Mouse (Mus musculus): ENCODE data around the gene Umod. TPM values are rescaled to one million over a fixed set of nuclear protein-coding genes. Genes with fewer than 3 reads are reported as not detected.

Gene Umod
- polyA plus RNA-seq, 1 experiment from 2014 or later, result not detected

- ATAC-seq (replicated peaks; ENCODE audit: insufficient number of reproducible peaks, low FRiP score, low TSS enrichment, low read depth) (no peak), DNase-seq (ENCODE audit: low spot score) (no peak)
- Histone ChIP-seq H3K27me3 (ENCODE audit: control insufficient read depth, insufficient read depth, low read length) (no peaks in the 10 kb centered on the region), H3K9me3 (replicated peaks; ENCODE audit: control insufficient read depth, low read length) (no peaks in the 10 kb centered on the region), H3K4me1 (ENCODE audit: control insufficient read depth, insufficient read depth, low read length) (no peaks in the 10 kb centered on the region), H3K4me3 (ENCODE audit: low read depth, low read length) (no peak overlapping the region), H3K4me2 (ENCODE audit: low read depth, low read length) (no peak overlapping the region), H3K9ac (replicated peaks; ENCODE audit: low read length) (no peak overlapping the region), H3K36me3 (replicated peaks; ENCODE audit: control insufficient read depth, insufficient read depth, low read depth, low read length) (no peaks in the 10 kb centered on the region), H3K27ac (replicated peaks; ENCODE audit: low read depth, low read length) (no peak overlapping the region)
- 82% methylated on average over 3 of the region's 3 CpGs for WGBS
These were observed 42.7 kb upstream of the Umod start for GRCm38 (mm10) chr7:119521816-119522215.

GRCm38 (mm10) chr7:119519654-119520053, 40.6 kb upstream of the Umod start:
- Histone ChIP-seq H3K27me3 (ENCODE audit: control insufficient read depth, insufficient read depth, low read length) (no peaks in the 10 kb centered on the region), H3K27ac (replicated peaks; ENCODE audit: low read depth, low read length) (no peak overlapping the region), H3K36me3 (replicated peaks; ENCODE audit: control insufficient read depth, insufficient read depth, low read depth, low read length) (no peaks in the 10 kb centered on the region), H3K4me3 (ENCODE audit: low read depth, low read length) (no peak overlapping the region), H3K9me3 (replicated peaks; ENCODE audit: control insufficient read depth, low read length) (no peaks in the 10 kb centered on the region), H3K4me2 (ENCODE audit: low read depth, low read length) (no peak overlapping the region), H3K4me1 (ENCODE audit: control insufficient read depth, insufficient read depth, low read length) (no peaks in the 10 kb centered on the region), H3K9ac (replicated peaks; ENCODE audit: low read length) (no peak overlapping the region)
- ATAC-seq (replicated peaks; ENCODE audit: insufficient number of reproducible peaks, low FRiP score, low TSS enrichment, low read depth) (no peak), DNase-seq (ENCODE audit: low spot score) (peak; percentile 71)
- WGBS, result 53% methylated on average over 5 of the region's 5 CpGs

GRCm38 (mm10) chr7:119519163-119519562, 40.1 kb upstream of the Umod start, which contains the start of gene Acsm5:
TSS of gene Acsm5 (plus strand) at chr7:119519463.
- Histone ChIP-seq H3K9me3 (replicated peaks; ENCODE audit: control insufficient read depth, low read length) (no peaks in the 10 kb centered on the region), H3K27ac (replicated peaks; ENCODE audit: low read depth, low read length) (no peak within 1 kb of the TSS), H3K4me3 (ENCODE audit: low read depth, low read length) (no peak within 1 kb of the TSS), H3K27me3 (ENCODE audit: control insufficient read depth, insufficient read depth, low read length) (no peaks in the 10 kb centered on the region), H3K9ac (replicated peaks; ENCODE audit: low read length) (no peak within 1 kb of the TSS), H3K4me1 (ENCODE audit: control insufficient read depth, insufficient read depth, low read length) (no peaks in the 10 kb centered on the region), H3K36me3 (replicated peaks; ENCODE audit: control insufficient read depth, insufficient read depth, low read depth, low read length) (no peaks in the 10 kb centered on the region), H3K4me2 (ENCODE audit: low read depth, low read length) (no peak within 1 kb of the TSS)
- DNase-seq (ENCODE audit: low spot score), result no peak
- ATAC-seq (replicated peaks; ENCODE audit: insufficient number of reproducible peaks, low FRiP score, low TSS enrichment, low read depth), result no peak
- WGBS, result 74% methylated on average over 5 of the region's 5 CpGs

GRCm38 (mm10) chr7:119516272-119516558, 37.1 kb upstream of the Umod start:
- Histone ChIP-seq H3K36me3 (replicated peaks; ENCODE audit: control insufficient read depth, insufficient read depth, low read depth, low read length) (no peaks in the 10 kb centered on the region), H3K9ac (replicated peaks; ENCODE audit: low read length) (no peak overlapping the region), H3K4me1 (ENCODE audit: control insufficient read depth, insufficient read depth, low read length) (no peaks in the 10 kb centered on the region), H3K4me3 (ENCODE audit: low read depth, low read length) (no peak overlapping the region), H3K27ac (replicated peaks; ENCODE audit: low read depth, low read length) (no peak overlapping the region), H3K9me3 (replicated peaks; ENCODE audit: control insufficient read depth, low read length) (no peaks in the 10 kb centered on the region), H3K4me2 (ENCODE audit: low read depth, low read length) (no peak overlapping the region), H3K27me3 (ENCODE audit: control insufficient read depth, insufficient read depth, low read length) (no peaks in the 10 kb centered on the region)
- 89% methylated on average over 7 of the region's 7 CpGs for WGBS
- DNase-seq (ENCODE audit: low spot score) (no peak), ATAC-seq (replicated peaks; ENCODE audit: insufficient number of reproducible peaks, low FRiP score, low TSS enrichment, low read depth) (no peak)

GRCm38 (mm10) chr7:119515492-119516271, 36.6 kb upstream of the Umod start:
- ATAC-seq (replicated peaks; ENCODE audit: insufficient number of reproducible peaks, low FRiP score, low TSS enrichment, low read depth), result 0 out of 2 replicates have a peak, but pooled peaks have one; percentile 21

GRCm38 (mm10) chr7:119513056-119513455, 34.0 kb upstream of the Umod start:
- H3K36me3 ChIP-seq (replicated peaks; ENCODE audit: control insufficient read depth, insufficient read depth, low read depth, low read length), result no peaks in the 10 kb centered on the region
- peak; percentile 64 for DNase-seq (ENCODE audit: low spot score)
- no peak overlapping the region for H3K27ac ChIP-seq (replicated peaks; ENCODE audit: low read depth, low read length)
- no peak overlapping the region for H3K4me2 ChIP-seq (ENCODE audit: low read depth, low read length)
- no peaks in the 10 kb centered on the region for H3K9me3 ChIP-seq (replicated peaks; ENCODE audit: control insufficient read depth, low read length)
- H3K4me3 ChIP-seq (ENCODE audit: low read depth, low read length), result no peak overlapping the region
- H3K9ac ChIP-seq (replicated peaks; ENCODE audit: low read length), result no peak overlapping the region
- H3K4me1 ChIP-seq (ENCODE audit: control insufficient read depth, insufficient read depth, low read length), result no peaks in the 10 kb centered on the region
- 33% methylated on average over 7 of the region's 7 CpGs for WGBS
- H3K27me3 ChIP-seq (ENCODE audit: control insufficient read depth, insufficient read depth, low read length), result no peaks in the 10 kb centered on the region
- ATAC-seq (replicated peaks; ENCODE audit: insufficient number of reproducible peaks, low FRiP score, low TSS enrichment, low read depth), result no peak

More at GRCm38 (mm10) chr7:119515492-119516271, 36.6 kb upstream of the Umod start:
- Histone ChIP-seq H3K27me3 (ENCODE audit: control insufficient read depth, insufficient read depth, low read length) (no peaks in the 10 kb centered on the region), H3K36me3 (replicated peaks; ENCODE audit: control insufficient read depth, insufficient read depth, low read depth, low read length) (no peaks in the 10 kb centered on the region), H3K4me3 (ENCODE audit: low read depth, low read length) (no peak overlapping the region), H3K9me3 (replicated peaks; ENCODE audit: control insufficient read depth, low read length) (no peaks in the 10 kb centered on the region), H3K27ac (replicated peaks; ENCODE audit: low read depth, low read length) (no peak overlapping the region), H3K4me1 (ENCODE audit: control insufficient read depth, insufficient read depth, low read length) (no peaks in the 10 kb centered on the region), H3K9ac (replicated peaks; ENCODE audit: low read length) (no peak overlapping the region), H3K4me2 (ENCODE audit: low read depth, low read length) (no peak overlapping the region)
- peak; percentile 63 for DNase-seq (ENCODE audit: low spot score)
- WGBS, result 66% methylated on average over 10 of the region's 10 CpGs

GRCm38 (mm10) chr7:119511143-119511542, 32.1 kb upstream of the Umod start:
- no peaks in the 10 kb centered on the region for H3K4me1 ChIP-seq (ENCODE audit: control insufficient read depth, insufficient read depth, low read length)
- no peak overlapping the region for H3K9ac ChIP-seq (replicated peaks; ENCODE audit: low read length)
- H3K27ac ChIP-seq (replicated peaks; ENCODE audit: low read depth, low read length), result no peak overlapping the region
- WGBS, result 90% methylated on average over 4 of the region's 4 CpGs
- no peak for ATAC-seq (replicated peaks; ENCODE audit: insufficient number of reproducible peaks, low FRiP score, low TSS enrichment, low read depth)
- no peaks in the 10 kb centered on the region for H3K9me3 ChIP-seq (replicated peaks; ENCODE audit: control insufficient read depth, low read length)
- H3K36me3 ChIP-seq (replicated peaks; ENCODE audit: control insufficient read depth, insufficient read depth, low read depth, low read length), result no peaks in the 10 kb centered on the region
- H3K4me3 ChIP-seq (ENCODE audit: low read depth, low read length), result no peak overlapping the region
- H3K4me2 ChIP-seq (ENCODE audit: low read depth, low read length), result no peak overlapping the region
- no peak for DNase-seq (ENCODE audit: low spot score)
- H3K27me3 ChIP-seq (ENCODE audit: control insufficient read depth, insufficient read depth, low read length), result no peaks in the 10 kb centered on the region

- Histone ChIP-seq H3K27ac (replicated peaks; ENCODE audit: low read depth, low read length) (no peak overlapping the region), H3K9me3 (replicated peaks; ENCODE audit: control insufficient read depth, low read length) (no peaks in the 10 kb centered on the region), H3K9ac (replicated peaks; ENCODE audit: low read length) (no peak overlapping the region), H3K27me3 (ENCODE audit: control insufficient read depth, insufficient read depth, low read length) (no peaks in the 10 kb centered on the region), H3K4me2 (ENCODE audit: low read depth, low read length) (no peak overlapping the region), H3K36me3 (replicated peaks; ENCODE audit: control insufficient read depth, insufficient read depth, low read depth, low read length) (no peaks in the 10 kb centered on the region), H3K4me3 (ENCODE audit: low read depth, low read length) (no peak overlapping the region), H3K4me1 (ENCODE audit: control insufficient read depth, insufficient read depth, low read length) (no peaks in the 10 kb centered on the region)
- ATAC-seq (replicated peaks; ENCODE audit: insufficient number of reproducible peaks, low FRiP score, low TSS enrichment, low read depth) (no peak), DNase-seq (ENCODE audit: low spot score) (no peak)
- 81% methylated on average over 4 of the region's 4 CpGs for WGBS
These were observed 11.1 kb upstream of the Umod start for GRCm38 (mm10) chr7:119490041-119490780.

All from embryonic facial prominence, embryonic 11.5 days (tissue).